Mouse (Mus musculus) intestine, embryonic 14.5 days (tissue): ENCODE data around the gene Gm28870. TPM values are rescaled to one million over a fixed set of nuclear protein-coding genes. Genes with fewer than 3 reads are reported as not detected.
"Not testable (repeated sequence)": the region's sequence is repeated elsewhere in the genome, so short reads cannot be mapped to it uniquely, and the experiment has no call there.

Experiments used
- ATAC-seq: fragments of 200-750 bp; cut with Nextera tagmentation; replicated peaks from 2 replicates; pipeline ENCODE4 v1.8.0; 2017; ENCODE audit warnings: low read depth, moderate number of reproducible peaks, moderate TSS enrichment, moderate library complexity; ENCODE audit not compliant: low FRiP score, low TSS enrichment
- DNase-seq: peaks from one replicate; pipeline ENCODE4 v3.0.0-alpha.2; 2018; ENCODE audit warnings: low spot score
- H3K27ac ChIP-seq: fragments of 300-500 bp; sonication (generic); 2 replicates; pipeline ENCODE4 v1.5.1; 2014; ENCODE audit warnings: low read depth, mild to moderate bottlenecking, control low read depth
- H3K27me3 ChIP-seq: fragments of 300-500 bp; sonication (generic); replicated peaks from 2 replicates; pipeline ENCODE4 v1.6.1; 2014; ENCODE audit warnings: low read length, control low read depth; ENCODE audit not compliant: control insufficient read depth, insufficient read depth
- H3K36me3 ChIP-seq: fragments of 300-500 bp; sonication (generic); 2 replicates; pipeline ENCODE4 v1.6.1; 2014; ENCODE audit warnings: low read length, control low read depth; ENCODE audit not compliant: control insufficient read depth, insufficient read depth
- H3K4me1 ChIP-seq: fragments of 300-500 bp; sonication (generic); replicated peaks from 2 replicates; pipeline ENCODE4 v1.6.1; 2014; ENCODE audit warnings: low read length, control low read depth, mixed read lengths; ENCODE audit not compliant: control insufficient read depth, insufficient read depth
- H3K4me2 ChIP-seq: fragments of 300-500 bp; sonication (generic); 2 replicates; pipeline ENCODE4 v1.6.1; 2014; ENCODE audit warnings: low read length
- H3K4me3 ChIP-seq: fragments of 300-500 bp; sonication (generic); 2 replicates; pipeline ENCODE4 v1.5.1; 2014; ENCODE audit warnings: low read depth, low read length, control low read depth, mixed read lengths
- H3K9ac ChIP-seq: fragments of 300-500 bp; sonication (generic); 2 replicates; pipeline ENCODE4 v1.6.1; 2014; ENCODE audit warnings: mild to moderate bottlenecking, low read length
- H3K9me3 ChIP-seq: fragments of 300-500 bp; sonication (generic); 2 replicates; pipeline ENCODE4 v1.6.1; 2016; ENCODE audit warnings: low read length, control low read depth; ENCODE audit not compliant: control insufficient read depth
- WGBS: fragments of 180-500 bp; shearing (Covaris S2); extraction: QIAGEN DNeasy Blood & Tissue Kit; methylation state at CpG from one replicate; pipeline ENCODE4 v1.1.7; 2014; 5-methylcytosine and 5-hydroxymethylcytosine counted together
- polyA plus RNA-seq: library from polyadenylated mRNA; unstranded; fragments of >200 nt; fragmentation: Nextera tagmentation; extraction: Ambion mirVana; gene quantifications from 2 replicates; pipeline ENCODE4 v1.2.1, GENCODE M21; 2014

Gm28870 gene
- polyA plus RNA-seq: not detected in 2 replicates

DNA sequence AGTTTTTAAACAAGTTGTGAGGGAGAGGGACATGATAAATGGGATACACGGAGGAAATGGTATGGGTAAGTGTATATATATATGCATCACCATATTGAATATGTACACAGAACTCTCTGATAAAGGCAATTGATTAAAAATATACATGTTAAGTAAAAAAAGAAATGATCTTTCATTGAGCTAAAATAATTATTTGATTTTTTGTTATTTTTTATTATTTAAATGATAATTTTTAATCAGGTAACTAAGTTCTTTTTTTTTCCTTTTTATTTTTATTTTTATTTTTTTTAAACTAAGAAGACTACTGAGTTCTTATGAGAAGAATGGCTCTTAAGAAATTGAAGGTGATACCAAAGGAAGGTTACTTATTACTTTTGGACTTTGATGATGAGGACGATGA lies at the start of gene Gm28870:
Gm28870 (plus strand) TSS at position 301 of the 400 bp plus-strand sequence.
- WGBS: no CpG with 5 or more reads among the region's 2 CpGs
- not testable (repeated sequence) for H3K27me3 ChIP-seq, DNase-seq, H3K9ac ChIP-seq, H3K4me3 ChIP-seq, H3K36me3 ChIP-seq, ATAC-seq, H3K4me1 ChIP-seq, H3K4me2 ChIP-seq, H3K9me3 ChIP-seq, H3K27ac ChIP-seq
